Mouse (Mus musculus) brain, embryonic 14.5 days (tissue): ENCODE measurements around the gene Zap70.

ENCODE experiments used
- CTCF ChIP-seq: fragments of 200-500 bp; IDR thresholded peaks from 2 replicates; pipeline ENCODE4 v1.5.1; 2012; ENCODE audit warnings: inconsistent platforms, mild to moderate bottlenecking, moderate library complexity, borderline replicate concordance; ENCODE audit not compliant: insufficient read depth, insufficient read length; ENCODE audit errors: extremely low read depth
- POLR2A ChIP-seq: fragments of 200-500 bp; IDR thresholded peaks from 2 replicates; pipeline ENCODE4 v1.6.1; 2012; ENCODE audit warnings: mild to moderate bottlenecking, inconsistent platforms, borderline replicate concordance; ENCODE audit not compliant: poor library complexity, insufficient read depth, insufficient read length, severe bottlenecking; ENCODE audit errors: extremely low read depth

GRCm38 (mm10) chr1:36714311-36714710 is 47.3 kb upstream of the Zap70 start, which contains the start of gene Actr1b:
- TF ChIP-seq POLR2A (no peak), CTCF (no peak)
